In the genomic region with DNA sequence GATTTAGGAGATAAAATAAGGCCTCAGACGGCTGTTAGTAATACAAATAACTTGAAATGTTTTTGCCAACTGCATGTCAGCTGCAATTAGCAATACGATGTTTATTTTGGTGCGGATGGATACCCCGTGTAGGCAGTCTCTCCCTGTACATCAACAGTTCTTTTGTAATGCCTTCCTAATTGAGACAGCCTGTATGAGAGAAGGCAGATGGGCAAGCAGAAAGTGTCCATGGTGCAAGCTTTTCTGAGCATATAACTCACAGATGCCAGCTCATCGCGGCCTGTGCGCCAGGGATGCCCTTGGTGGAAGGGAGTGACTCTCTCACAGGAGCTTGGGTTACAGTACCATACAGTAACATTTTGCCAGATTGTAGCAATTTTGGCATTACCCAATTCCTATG, we compare ENCODE assay signal across 12 mouse cellular contexts.
DNase-seq lines count a peak whose midpoint lies in the region.
"Had no signal": no experiment of that assay in that cellular context is flagged by ENCODE, and none has a peak within 500 bp of the region (broad histone marks: within the 10 kb centered on the region; RNA-seq: fewer than 3 reads in every experiment).

No protein-coding gene starts in this region.

- DNase-seq in frontal cortex, postnatal 36 days (ENCODE audit: low spot score in 2 of 2), result peak; percentile 4 to 7
- no peak for DNase-seq in frontal cortex, postnatal 14 days (ENCODE audit: low spot score in 2 of 2)
- DNase-seq in brain, embryonic 18.5 days (ENCODE audit: low read depth, low spot score), result peak; percentile 14
- peak; percentile 30 to 61 for DNase-seq in layer of hippocampus, adult 18-20 months (ENCODE audit: low spot score in 2 of 2)
- DNase-seq in retina, postnatal 1 day, result peak; percentile 76
- DNase-seq in kidney, adult 11 months, result no peak
- DNase-seq in kidney, postnatal 25 days, result no peak
- DNase-seq: cerebellum, adult 9-11 months; gastrocnemius, adult 2 months; heart, adult 2 months; heart, postnatal 10 days; thymus, adult 2 months had no signal

Comparison
In these comparisons a context has a peak if more than half of its experiments do, and no peak if none do; other contexts are left out.
1. DNase-seq: peak in frontal cortex, postnatal 36 days (2 of 2), brain, embryonic 18.5 days (single experiment), layer of hippocampus, adult 18-20 months (2 of 2) and retina, postnatal 1 day (single experiment); none in frontal cortex, postnatal 14 days (0 of 2), kidney, adult 11 months (single experiment) and kidney, postnatal 25 days (0 of 2).